Mouse (Mus musculus) kidney, adult 9 months (tissue): ENCODE results near the gene Lsm11.
"Not testable (repeated sequence)": the region's sequence is repeated elsewhere in the genome, so short reads cannot be mapped to it uniquely, and the experiment has no call there.

Experiments used
- DNase-seq: peaks from one replicate; pipeline ENCODE4 v3.0.0; 2022

The Lsm11 gene

DNA sequence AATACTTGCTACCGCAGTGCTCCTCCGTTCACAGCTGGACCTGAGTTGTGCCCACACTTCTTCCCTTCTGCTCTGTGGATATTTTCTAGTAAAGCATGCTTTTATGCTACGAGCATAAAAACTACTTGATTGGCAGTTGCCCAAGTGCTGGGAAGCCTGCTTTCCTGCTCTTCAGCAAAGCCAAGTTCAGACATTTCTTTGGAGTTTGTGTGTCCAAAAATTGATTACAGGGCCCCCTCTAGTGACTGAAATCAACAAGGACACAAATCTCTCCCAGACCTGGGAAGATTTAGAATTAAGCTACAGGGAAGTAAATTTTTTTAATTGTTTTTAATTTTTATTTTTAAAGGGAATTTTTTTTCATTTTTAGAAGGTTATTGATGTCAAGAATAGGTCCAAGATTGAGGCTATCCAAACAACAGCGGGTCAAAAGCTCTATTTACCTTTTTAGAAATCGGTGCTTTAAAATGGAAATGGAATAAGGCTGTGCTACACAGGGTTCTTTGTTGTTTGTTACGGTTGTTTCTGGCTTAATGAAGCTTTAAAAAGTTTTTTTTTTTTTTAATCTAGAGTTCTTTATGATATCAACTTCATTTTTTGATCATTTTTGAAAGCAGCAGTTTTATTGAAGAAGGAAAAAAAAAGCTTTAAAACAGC lies 63.6 kb downstream of the Lsm11 start:
- peak; percentile 84 for DNase-seq

DNA sequence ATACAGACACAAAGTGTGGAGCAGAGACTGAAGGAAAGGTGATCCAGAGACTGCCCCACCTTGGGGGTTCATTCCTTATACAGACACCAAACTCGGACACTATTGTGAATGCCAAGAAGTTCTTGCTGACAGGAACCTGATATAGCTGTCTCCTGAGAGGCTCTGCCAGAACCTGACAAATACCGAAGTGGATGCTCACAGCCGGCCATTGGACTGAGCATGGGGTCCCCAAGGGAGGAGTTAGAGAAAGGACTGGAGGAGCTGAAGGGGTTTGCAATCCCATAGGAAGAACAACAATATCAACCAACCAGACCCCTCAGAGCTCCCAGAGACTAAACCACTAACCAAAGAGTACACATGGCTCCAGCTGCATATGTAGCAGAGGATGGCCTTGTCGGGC lies 65.4 kb downstream of the Lsm11 start:
- not testable (repeated sequence) for DNase-seq
